Mouse (Mus musculus) embryonic fibroblast, embryonic 13.5 days (primary cell): Measurements from ENCODE around the gene Hist2h2ac.
A peak's percentile ranks its signal among the peaks of the same experiment; 100 is the strongest.
"Not testable (repeated sequence)": the region's sequence is repeated elsewhere in the genome, so short reads cannot be mapped to it uniquely, and the experiment has no call there.

Experiments
- CTCF ChIP-seq: IDR thresholded peaks from 2 replicates; pipeline ENCODE4 v1.5.1; 2011; ENCODE audit warnings: mild to moderate bottlenecking, control low read depth, low read length, moderate library complexity, borderline replicate concordance; ENCODE audit not compliant: insufficient read depth
- POLR2A ChIP-seq: IDR thresholded peaks from 2 replicates; pipeline ENCODE4 v1.6.1; 2011; ENCODE audit warnings: low read depth, mild to moderate bottlenecking, control low read depth, low read length, moderate library complexity

GRCm38 (mm10) chr3:96220131-96220764 lies 432 bp downstream of the Hist2h2ac start:
- TF ChIP-seq POLR2A, result peak; percentile 23
- TF ChIP-seq CTCF, result not testable (repeated sequence)
